Mouse (Mus musculus): ENCODE results near the gene Taar2. TPM values are rescaled to one million over a fixed set of nuclear protein-coding genes. Genes with fewer than 3 reads are reported as not detected.

Gene Taar2
- polyA plus RNA-seq (2012; fragmentation: generic; extraction: Trizol): not detected

DNA sequence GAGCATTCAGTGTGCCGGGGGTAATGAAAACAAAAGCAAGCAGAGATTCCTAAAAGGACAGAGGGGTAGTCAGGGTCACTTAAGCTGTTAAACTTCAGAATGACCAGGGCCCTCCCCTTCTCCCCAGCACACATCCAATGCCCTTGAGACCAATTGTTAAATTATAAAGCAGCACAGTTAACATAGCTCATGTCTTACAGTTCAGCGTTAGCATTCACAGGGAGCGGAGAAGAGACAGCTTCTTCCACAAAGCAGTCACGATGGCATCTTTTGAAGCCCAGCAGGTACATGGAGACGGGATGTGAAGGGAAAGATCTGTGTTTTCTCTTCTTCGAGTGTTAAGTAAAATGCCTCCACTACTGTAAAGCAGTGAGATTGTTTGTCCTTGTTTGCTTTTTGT lies at the start of gene Taar2:
Taar2 (plus strand) TSS at position 261 of the 400 bp plus-strand sequence.

DNA sequence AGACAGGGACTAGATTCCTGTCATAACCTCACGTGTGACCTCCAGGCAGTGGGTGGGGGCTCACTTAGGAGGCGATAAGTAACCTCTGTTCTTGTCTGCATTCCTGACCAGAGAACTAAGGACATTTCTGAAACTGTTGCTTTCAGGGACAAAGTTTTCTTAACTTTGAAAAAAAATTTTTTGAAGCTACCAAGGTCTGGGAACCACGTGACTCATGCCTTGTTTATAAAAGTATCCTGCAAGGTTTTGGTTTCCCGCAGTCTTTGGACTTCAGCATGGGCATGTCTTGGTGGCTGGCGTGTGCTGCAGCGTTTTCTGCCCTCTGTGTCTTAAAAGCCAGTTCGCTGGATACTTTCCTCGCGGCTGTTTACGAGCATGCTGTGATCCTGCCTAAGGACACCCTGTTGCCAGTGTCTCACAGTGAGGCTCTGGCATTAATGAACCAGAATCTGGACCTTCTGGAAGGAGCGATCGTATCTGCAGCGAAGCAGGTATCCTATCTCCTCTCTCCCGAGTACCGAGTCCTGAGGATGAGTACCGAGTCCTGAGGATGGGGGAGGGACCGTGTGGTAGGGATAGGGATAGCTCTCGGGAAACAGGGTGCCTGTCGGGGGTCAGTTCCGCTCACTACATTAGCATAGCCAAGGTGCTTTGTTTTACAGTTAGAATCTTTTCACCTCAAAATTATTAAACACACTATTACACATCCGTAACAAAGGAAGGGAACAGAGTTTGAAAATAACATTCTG lies 43.6 kb upstream of the Taar2 start, which contains the start of gene Vnn1:
Vnn1 (plus strand) TSS at position 88 of the 749 bp plus-strand sequence.

DNA sequence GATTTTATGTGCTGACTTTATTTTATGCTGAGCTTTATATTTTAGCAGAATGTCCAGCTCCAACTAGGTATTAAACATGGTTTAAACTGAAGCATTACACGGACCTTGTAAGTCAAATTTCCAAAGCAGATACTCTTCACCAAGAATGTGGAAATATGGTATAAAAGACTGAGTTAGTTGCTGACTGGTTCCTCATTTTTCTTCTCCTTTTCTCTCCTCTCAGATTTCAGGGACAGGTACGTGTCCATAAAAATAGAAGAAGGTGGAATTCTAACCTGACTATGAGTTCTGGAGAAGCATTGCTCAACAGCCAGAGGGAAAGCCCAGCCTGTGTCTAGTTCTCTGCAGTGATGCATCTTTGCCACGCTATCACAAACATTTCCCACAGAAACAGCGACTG lies 18.3 kb upstream of the Taar2 start, which contains the start of gene Taar1:
Taar1 (plus strand) TSS at position 301 of the 400 bp plus-strand sequence.

DNA sequence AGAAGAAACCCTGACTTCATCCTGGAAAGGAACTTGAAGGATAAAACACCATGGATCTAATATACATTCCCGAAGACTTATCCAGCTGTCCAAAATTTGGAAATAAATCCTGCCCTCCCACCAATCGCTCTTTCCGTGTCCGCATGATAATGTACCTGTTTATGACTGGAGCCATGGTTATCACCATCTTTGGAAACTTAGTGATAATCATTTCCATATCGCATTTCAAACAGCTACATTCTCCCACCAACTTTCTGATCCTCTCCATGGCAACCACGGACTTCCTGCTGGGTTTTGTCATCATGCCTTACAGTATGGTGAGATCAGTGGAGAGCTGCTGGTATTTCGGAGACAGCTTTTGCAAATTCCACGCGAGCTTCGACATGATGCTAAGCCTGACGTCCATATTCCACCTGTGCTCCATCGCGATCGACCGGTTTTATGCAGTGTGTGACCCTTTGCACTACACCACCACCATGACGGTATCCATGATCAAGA lies 11.2 kb downstream of the Taar2 start, which contains the start of gene Taar3:
Taar3 (plus strand) TSS at position 51 of the 498 bp plus-strand sequence.

DNA sequence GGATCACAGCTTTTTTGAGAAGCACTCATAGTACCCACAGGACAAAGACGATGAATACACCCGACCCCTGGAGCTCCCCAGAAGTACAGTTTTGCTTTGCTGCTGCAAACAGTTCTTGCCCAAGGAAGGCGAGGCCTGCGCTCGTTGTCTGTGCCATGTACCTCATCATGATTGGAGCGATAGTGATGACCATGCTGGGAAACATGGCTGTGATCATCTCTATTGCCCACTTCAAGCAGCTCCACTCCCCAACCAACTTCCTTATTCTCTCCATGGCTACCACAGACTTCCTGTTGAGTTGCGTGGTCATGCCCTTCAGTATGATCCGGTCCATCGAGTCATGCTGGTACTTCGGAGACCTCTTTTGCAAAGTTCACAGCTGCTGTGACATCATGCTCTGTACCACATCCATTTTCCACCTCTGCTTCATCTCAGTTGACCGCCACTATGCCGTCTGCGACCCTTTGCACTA lies 22.1 kb downstream of the Taar2 start, which contains the start of gene Taar4:
Taar4 (plus strand) TSS at position 51 of the 472 bp plus-strand sequence.

GRCm38 (mm10) chr10:23970656-23971165 lies 32.3 kb downstream of the Taar2 start, which contains the start of gene Taar5:
Gene Taar5 (plus strand): TSS chr10:23970706.

GRCm38 (mm10) chr10:23985546-23985945 lies 47.2 kb downstream of the Taar2 start, which contains the start of gene Taar6:
Gene Taar6 (minus strand): TSS chr10:23985646.

Other genes with a start within 250 kb of the Taar2 start
- 1,000 to 10,000 TPM; 6,713 to 8,510 TPM for gene Rps12, start 151.3 kb upstream of the Taar2 start, polyA plus RNA-seq (2012; fragmentation: generic; extraction: Trizol)
- gene Slc18b1, start 141.6 kb upstream of the Taar2 start, polyA plus RNA-seq (2012; fragmentation: generic; extraction: Trizol): 10 to 100 TPM in 1 of 2 experiments, 1 to 10 TPM in 1; 3.3 to 13.5 TPM
- not detected for gene Vnn3, start 87.1 kb upstream of the Taar2 start, polyA plus RNA-seq (2012; fragmentation: generic; extraction: Trizol)
- gene Vnn1, start 43.9 kb upstream of the Taar2 start, polyA plus RNA-seq (2012; fragmentation: generic; extraction: Trizol): under 1 TPM; 0.09 to 0.57 TPM
- not detected for gene Taar1, start 18.2 kb upstream of the Taar2 start, polyA plus RNA-seq (2012; fragmentation: generic; extraction: Trizol)
- not detected for gene Taar3, start 11.0 kb downstream of the Taar2 start, polyA plus RNA-seq (2012; fragmentation: generic; extraction: Trizol)
- not detected for gene Taar4, start 21.9 kb downstream of the Taar2 start, polyA plus RNA-seq (2012; fragmentation: generic; extraction: Trizol)
- gene Taar5, start 32.1 kb downstream of the Taar2 start, polyA plus RNA-seq (2012; fragmentation: generic; extraction: Trizol): under 1 TPM in 1 of 2 experiments, not detected in 1; 0.05 TPM
- not detected for gene Taar6, start 47.1 kb downstream of the Taar2 start, polyA plus RNA-seq (2012; fragmentation: generic; extraction: Trizol)
- not detected for gene Taar7a, start 54.9 kb downstream of the Taar2 start, polyA plus RNA-seq (2012; fragmentation: generic; extraction: Trizol)
- gene Taar7b, start 61.4 kb downstream of the Taar2 start, polyA plus RNA-seq (2012; fragmentation: generic; extraction: Trizol): not detected
- gene Taar7d, start 88.7 kb downstream of the Taar2 start, polyA plus RNA-seq (2012; fragmentation: generic; extraction: Trizol): not detected
- not detected for gene Taar7e, start 99.0 kb downstream of the Taar2 start, polyA plus RNA-seq (2012; fragmentation: generic; extraction: Trizol)
- gene Taar7f, start 110.9 kb downstream of the Taar2 start, polyA plus RNA-seq (2012; fragmentation: generic; extraction: Trizol): not detected
- not detected for gene Taar8a, start 137.9 kb downstream of the Taar2 start, polyA plus RNA-seq (2012; fragmentation: generic; extraction: Trizol)
- not detected for gene Taar8b, start 153.7 kb downstream of the Taar2 start, polyA plus RNA-seq (2012; fragmentation: generic; extraction: Trizol)
- gene Taar8c, start 163.3 kb downstream of the Taar2 start, polyA plus RNA-seq (2012; fragmentation: generic; extraction: Trizol): not detected
- gene Taar9, start 171.0 kb downstream of the Taar2 start, polyA plus RNA-seq (2012; fragmentation: generic; extraction: Trizol): not detected
- gene Stx7, start 210.7 kb downstream of the Taar2 start, polyA plus RNA-seq (2012; fragmentation: generic; extraction: Trizol): 10 to 100 TPM in 1 of 2 experiments, 1 to 10 TPM in 1; 4.6 to 53.3 TPM